Mouse (Mus musculus) brown adipose tissue, adult 24 weeks (tissue): ENCODE data around the gene Mdga1. TPM values are rescaled to one million over a fixed set of nuclear protein-coding genes. Genes with fewer than 3 reads are reported as not detected.

Experiments used
- H3K27ac ChIP-seq: fragments of 200-500 bp; replicated peaks from 2 replicates; pipeline ENCODE4 v1.5.1; 2012; ENCODE audit warnings: low read depth, mild to moderate bottlenecking, low read length
- H3K4me1 ChIP-seq: fragments of 200-500 bp; 2 replicates; pipeline ENCODE4 v1.6.1; 2012; ENCODE audit warnings: low read length, mixed read lengths; ENCODE audit not compliant: control insufficient read depth, insufficient read depth, insufficient read length
- H3K4me3 ChIP-seq: fragments of 200-500 bp; 2 replicates; pipeline ENCODE4 v1.5.1; 2012; ENCODE audit warnings: low read depth, mild to moderate bottlenecking, low read length, moderate library complexity; ENCODE audit not compliant: insufficient read depth
- polyA plus RNA-seq: library from polyadenylated mRNA; stranded (reverse); fragments of >200 nt; gene quantifications from 2 replicates; pipeline ENCODE4 v1.2.4, GENCODE M21; 2012; ENCODE audit not compliant: missing spikeins, insufficient read depth, insufficient read length

Mdga1 gene
- polyA plus RNA-seq, 1 experiment = not detected

DNA sequence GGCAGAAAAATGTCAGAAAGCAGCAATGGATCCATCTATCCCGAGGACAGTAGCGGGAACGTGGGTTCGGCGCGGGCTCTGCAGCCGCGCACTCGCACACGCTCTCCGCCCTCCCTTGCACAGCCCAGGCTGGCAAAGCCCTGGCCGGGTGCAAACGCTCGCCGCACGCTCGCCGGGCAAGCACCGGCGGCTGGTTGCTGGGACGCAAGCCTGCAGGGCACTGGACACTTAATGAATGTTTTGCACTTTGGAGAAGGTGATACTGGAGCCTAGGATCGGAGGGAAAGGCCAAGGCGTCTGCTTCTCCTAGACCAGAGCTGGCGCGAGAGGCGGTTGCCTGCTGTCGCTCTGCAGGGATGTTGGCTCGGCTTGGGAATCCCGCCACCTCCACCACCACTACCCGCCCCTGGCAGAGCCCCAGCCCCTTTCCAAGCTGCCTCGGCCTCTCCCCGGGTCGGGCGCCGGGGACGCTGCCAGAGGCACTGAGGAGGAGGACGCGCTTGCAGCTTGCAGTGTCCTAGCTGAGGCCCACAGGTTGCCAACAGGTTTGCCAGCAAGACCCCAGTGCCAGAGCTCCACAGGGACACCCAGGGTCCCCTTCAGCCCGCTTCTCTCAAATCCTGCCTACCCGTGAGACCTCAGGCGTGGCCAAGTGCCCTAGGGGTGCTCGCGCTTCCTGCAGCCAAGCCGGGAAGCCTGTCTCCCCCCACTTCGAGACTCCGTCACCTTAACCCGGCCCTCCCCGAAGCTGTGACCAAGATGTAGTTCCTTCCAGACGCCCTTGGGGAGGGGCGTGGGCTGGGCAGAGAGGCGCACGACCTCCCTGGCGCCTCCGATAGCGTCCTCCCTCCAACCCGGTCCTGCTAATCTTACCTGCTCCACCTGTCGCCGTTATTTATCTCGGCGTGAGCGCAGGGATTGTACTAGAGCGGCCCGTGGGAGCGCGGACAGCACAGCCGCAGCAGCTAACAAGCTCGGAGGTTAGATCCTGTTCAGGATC lies 80.6 kb downstream of the Mdga1 start:
- H3K27ac ChIP-seq = no peak overlapping the region
- H3K4me1 ChIP-seq = no peaks in the 10 kb centered on the region; the same call in 1 of the 2 replicates
- peak overlapping the region; percentile 29; the same call in 1 of the 2 replicates for H3K4me3 ChIP-seq

- no peak overlapping the region for H3K27ac ChIP-seq
- H3K4me3 ChIP-seq = peak overlapping the region; percentile 58
- no peaks in the 10 kb centered on the region; the same call in 1 of the 2 replicates for H3K4me1 ChIP-seq
Measured at GRCm38 (mm10) chr17:29887881-29888826, 81.7 kb downstream of the Mdga1 start.

DNA sequence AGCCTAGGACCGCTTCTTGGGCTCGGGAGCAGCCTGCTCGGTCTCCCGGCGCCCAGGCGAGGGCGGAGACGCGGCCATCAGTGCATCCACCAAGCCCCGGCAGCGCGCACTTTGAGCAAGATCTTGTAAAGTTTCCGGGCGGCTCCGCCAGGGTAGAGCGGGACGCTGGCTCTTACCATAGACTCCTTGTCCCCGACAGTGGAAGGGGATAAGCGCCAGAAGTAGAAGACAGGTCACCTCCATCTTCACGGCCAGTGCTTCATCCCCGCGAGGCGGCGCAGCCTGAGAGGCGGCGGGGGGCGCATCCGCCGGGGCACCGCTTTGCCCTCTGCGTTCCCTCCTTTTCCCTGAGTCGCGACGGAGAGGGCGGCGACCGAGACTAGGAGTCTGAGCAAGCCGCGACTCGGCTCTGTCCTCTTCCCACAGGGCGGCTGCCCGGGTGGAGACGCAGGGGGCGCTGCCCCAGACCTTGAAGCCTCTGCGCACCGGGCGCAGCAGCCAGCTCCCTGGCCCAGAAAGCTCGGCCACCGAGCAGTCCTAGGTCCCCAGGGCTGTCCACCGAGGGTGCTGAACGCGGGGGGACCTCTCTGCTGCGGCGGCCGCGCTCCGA lies 82.5 kb downstream of the Mdga1 start:
- H3K4me1 ChIP-seq = no peaks in the 10 kb centered on the region; the same call in 1 of the 2 replicates
- no peak overlapping the region for H3K27ac ChIP-seq
- H3K4me3 ChIP-seq = peak overlapping the region; percentile 58

- Histone ChIP-seq H3K4me1 (no peaks in the 10 kb centered on the region; the same call in 1 of the 2 replicates), H3K27ac (no peak overlapping the region), H3K4me3 (peak overlapping the region; percentile 58)
Measured at GRCm38 (mm10) chr17:29886655-29887251, 83.1 kb downstream of the Mdga1 start.

GRCm38 (mm10) chr17:29886061-29886460 lies 83.8 kb downstream of the Mdga1 start:
- Histone ChIP-seq H3K4me3 (no peak overlapping the region), H3K27ac (no peak overlapping the region), H3K4me1 (no peaks in the 10 kb centered on the region; the same call in 1 of the 2 replicates)

DNA sequence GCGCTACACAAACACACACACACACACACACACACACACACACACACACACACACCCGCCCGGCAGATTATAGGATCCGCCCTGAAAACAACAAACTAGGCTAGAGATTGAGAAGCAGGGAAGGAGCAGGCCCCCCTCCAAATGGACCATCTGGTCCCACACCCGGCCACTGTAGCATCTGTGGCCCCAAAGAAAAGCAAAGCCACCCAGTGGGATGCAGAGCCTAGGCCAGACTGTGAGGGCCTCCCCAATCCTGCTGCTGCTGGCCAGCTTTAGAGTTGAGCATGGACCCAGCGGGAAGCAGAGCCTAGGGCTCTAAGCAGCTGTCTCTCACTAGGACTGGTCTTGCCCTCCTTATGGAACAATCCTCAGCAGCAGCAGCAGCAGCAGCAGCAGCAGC lies 85.3 kb downstream of the Mdga1 start:
- no peak overlapping the region for H3K27ac ChIP-seq
- H3K4me3 ChIP-seq = no peak overlapping the region
- no peaks in the 10 kb centered on the region; the same call in 1 of the 2 replicates for H3K4me1 ChIP-seq

- Histone ChIP-seq H3K4me1 (no peaks in the 10 kb centered on the region; the same call in 1 of the 2 replicates), H3K4me3 (no peak overlapping the region), H3K27ac (no peak overlapping the region)
Measured at GRCm38 (mm10) chr17:29883351-29883750, 86.5 kb downstream of the Mdga1 start.

DNA sequence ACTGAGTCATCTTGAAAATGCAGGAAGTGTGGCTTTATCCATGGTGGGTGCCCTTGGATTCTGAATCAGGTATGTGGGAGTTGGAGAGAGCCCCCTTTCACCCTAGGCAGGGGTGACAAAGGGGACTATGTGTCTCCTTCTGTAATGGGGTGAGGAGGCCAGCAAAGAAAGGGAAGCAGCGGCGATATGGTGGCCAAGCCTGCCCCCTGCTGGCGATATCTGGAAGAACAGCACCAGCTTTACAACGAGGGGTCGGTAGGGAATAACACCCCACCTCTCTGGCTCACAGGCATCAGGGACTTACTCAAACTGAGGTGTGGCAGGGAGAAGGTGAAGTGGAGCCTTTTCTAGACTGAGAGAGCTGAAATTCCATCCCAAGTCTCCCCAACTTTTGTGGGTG lies 87.0 kb downstream of the Mdga1 start:
- no peaks in the 10 kb centered on the region; the same call in 1 of the 2 replicates for H3K4me1 ChIP-seq
- H3K4me3 ChIP-seq = no peak overlapping the region
- H3K27ac ChIP-seq = no peak overlapping the region

DNA sequence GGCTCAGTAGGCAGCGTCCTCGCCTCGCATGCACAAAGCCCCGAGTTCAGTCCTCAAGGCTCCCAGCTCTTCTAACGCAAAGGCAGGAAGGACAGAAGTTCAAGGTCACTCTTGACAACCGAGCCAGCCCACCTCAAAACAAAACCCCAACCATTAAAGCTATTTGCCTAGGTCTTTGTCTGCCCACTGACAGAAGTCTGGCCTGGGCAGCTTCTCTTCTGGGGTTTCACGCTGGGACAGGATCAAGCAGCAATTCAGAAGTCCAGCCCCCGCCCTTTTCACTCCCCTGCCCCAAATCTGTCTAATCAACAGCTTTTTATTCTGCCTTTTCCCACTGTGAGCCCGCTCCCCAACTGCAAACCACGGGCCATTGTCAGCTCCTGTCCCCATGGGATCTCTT lies 89.6 kb downstream of the Mdga1 start:
- Histone ChIP-seq H3K27ac (no peak overlapping the region), H3K4me3 (no peak overlapping the region), H3K4me1 (no peaks in the 10 kb centered on the region)

DNA sequence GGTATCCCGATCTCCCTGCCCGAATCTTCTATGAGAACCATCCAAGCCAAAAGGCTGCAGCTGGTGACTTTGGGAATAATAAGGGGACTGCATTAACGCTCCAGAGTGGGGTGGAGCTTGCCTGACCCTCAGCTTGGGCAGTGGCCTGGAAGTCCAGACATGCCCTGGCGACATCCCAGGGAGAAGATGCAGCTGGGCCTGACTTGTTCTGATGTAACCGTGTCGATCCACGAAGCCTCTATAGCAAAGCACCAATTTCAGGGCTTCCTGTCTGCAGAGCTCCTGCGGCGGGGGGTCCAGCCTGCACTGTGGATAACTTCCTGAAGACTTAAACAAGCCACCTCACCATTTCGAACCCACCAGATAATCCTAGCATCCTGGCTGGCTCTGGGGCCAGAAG lies 90.9 kb downstream of the Mdga1 start:
- H3K4me1 ChIP-seq = no peaks in the 10 kb centered on the region
- no peak overlapping the region for H3K4me3 ChIP-seq

DNA sequence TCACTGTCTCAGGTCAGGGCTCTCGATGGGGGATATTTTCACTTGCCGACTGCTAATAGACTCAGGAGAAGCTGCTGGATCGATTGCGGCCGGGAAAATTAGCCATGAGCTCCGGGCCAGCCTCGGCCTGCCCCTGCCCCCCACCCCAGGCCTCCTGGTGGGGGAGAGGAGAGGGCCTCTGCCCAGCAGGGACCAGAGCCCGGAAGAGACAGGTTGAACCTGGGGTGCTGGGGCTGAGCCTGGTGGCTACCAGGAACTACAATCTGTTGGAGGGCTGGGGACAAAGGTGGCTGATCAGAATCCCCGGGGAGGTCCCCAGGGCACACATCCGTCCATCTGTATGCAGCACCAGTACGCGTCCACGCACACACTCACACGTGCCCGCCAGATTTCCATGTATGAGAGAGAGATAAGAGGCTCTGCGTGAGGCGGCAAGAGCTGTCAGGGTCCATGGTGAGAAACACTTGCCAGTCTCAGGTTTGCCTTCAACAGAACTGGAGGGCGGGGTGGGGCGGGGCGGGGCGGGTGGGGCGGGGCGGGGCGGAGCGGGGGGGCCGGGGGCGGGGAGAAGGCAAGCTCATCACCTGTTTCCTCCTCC lies 95.7 kb downstream of the Mdga1 start:
- Histone ChIP-seq H3K4me1 (no peaks in the 10 kb centered on the region), H3K27ac (no peak overlapping the region), H3K4me3 (no peak overlapping the region)

More for the DNA sequence above, 90.9 kb downstream of the Mdga1 start:
- H3K27ac ChIP-seq = no peak overlapping the region

DNA sequence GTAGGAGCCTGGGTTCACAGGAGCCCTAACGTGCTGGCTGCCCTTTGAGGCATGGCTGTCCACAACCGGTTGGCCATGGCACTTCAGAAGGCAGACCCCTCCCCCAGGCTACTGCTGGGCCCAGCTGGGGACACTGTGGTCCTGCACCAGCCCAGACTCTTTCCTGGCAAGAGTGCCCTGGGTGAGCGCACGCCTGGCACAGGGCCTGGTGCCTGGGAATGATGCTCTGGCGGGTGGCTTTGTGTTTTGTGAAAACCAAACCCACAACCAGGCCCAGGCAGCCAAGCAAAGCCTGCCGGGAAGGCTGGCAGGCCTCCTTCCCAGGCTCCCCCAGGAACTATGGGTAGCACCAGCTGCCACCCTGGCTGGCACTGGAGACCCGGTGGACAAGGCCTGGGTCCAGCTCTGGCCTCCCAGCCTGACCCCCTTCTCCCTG lies 96.3 kb downstream of the Mdga1 start:
- no peaks in the 10 kb centered on the region for H3K4me1 ChIP-seq
- H3K4me3 ChIP-seq = no peak overlapping the region
- H3K27ac ChIP-seq = no peak overlapping the region

- H3K4me3 ChIP-seq = no peak overlapping the region
- no peaks in the 10 kb centered on the region for H3K4me1 ChIP-seq
- no peak overlapping the region for H3K27ac ChIP-seq
Measured at GRCm38 (mm10) chr17:29870316-29870715, 99.6 kb downstream of the Mdga1 start.

GRCm38 (mm10) chr17:29865914-29866313 lies 104.0 kb downstream of the Mdga1 start:
- no peak overlapping the region for H3K27ac ChIP-seq
- H3K4me1 ChIP-seq = no peaks in the 10 kb centered on the region
- no peak overlapping the region for H3K4me3 ChIP-seq
